Mouse (Mus musculus): ENCODE data around the gene Olfr698. TPM values are rescaled to one million over a fixed set of nuclear protein-coding genes. Genes with fewer than 3 reads are reported as not detected.
"Not testable (repeated sequence)": the region's sequence is repeated elsewhere in the genome, so short reads cannot be mapped to it uniquely, and the experiment has no call there.

The Olfr698 gene
- polyA plus RNA-seq (2015; fragmentation: Nextera tagmentation; extraction: Ambion mirVana): not detected in 2 replicates

- Histone ChIP-seq H3K36me3 (replicated peaks) (no peaks in the 10 kb centered on the region), H3K4me1 (replicated peaks) (no peaks in the 10 kb centered on the region), H3K27me3 (no peaks in the 10 kb centered on the region), H3K27ac (replicated peaks) (no peak within 1 kb of the TSS), H3K4me3 (replicated peaks) (no peak within 1 kb of the TSS), H3K9ac (no peak within 1 kb of the TSS), H3K9me3 (replicated peaks) (no peaks in the 10 kb centered on the region), H3K4me2 (no peak within 1 kb of the TSS)
- no peak for ATAC-seq (ENCODE audit: insufficient read depth)
Measured at GRCm38 (mm10) chr7:106755297-106755696, at the start of gene Olfr698. Olfr698 (minus strand) TSS chr7:106755397.

GRCm38 (mm10) chr7:106793098-106793497 is 37.9 kb upstream of the Olfr698 start, which contains the start of gene Olfr699:
Olfr699 (minus strand) TSS chr7:106793198.
- Histone ChIP-seq H3K4me3 (replicated peaks) (no peak within 1 kb of the TSS), H3K4me1 (replicated peaks) (no peaks in the 10 kb centered on the region), H3K9ac (no peak within 1 kb of the TSS), H3K27me3 (no peaks in the 10 kb centered on the region), H3K4me2 (no peak within 1 kb of the TSS), H3K9me3 (replicated peaks) (no peaks in the 10 kb centered on the region), H3K36me3 (replicated peaks) (no peaks in the 10 kb centered on the region), H3K27ac (replicated peaks) (no peak within 1 kb of the TSS)
- whole genome bisulfite sequencing (ENCODE audit: insufficient replicate concordance): 54% methylated on average over 1 of the region's 1 CpGs
- ATAC-seq (ENCODE audit: insufficient read depth): no peak

DNA sequence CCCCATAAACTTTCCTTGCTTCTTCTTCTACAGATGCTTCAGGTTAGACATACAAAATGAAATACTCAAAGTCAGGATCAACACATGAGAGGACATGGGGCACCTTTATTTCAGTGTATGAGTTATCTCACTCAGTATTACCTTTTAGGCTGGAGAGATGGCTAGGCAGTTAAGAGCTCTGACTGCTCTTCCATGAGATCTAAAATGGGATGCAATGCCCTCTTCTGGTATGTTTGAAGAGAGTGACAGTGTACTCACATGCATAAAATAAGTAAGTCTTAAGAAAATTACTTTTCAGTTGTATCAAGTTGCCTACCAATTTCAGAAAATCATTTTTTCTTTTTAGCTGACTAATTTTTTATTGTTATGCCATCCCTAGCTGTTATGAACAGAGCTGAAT is 33.1 kb upstream of the Olfr698 start:
- ATAC-seq (ENCODE audit: insufficient read depth): no peak
- no peaks in the 10 kb centered on the region for H3K9me3 ChIP-seq (replicated peaks)
- H3K4me1 ChIP-seq (replicated peaks): no peaks in the 10 kb centered on the region
- H3K4me2 ChIP-seq: no peak overlapping the region
- H3K27me3 ChIP-seq: no peaks in the 10 kb centered on the region
- no peaks in the 10 kb centered on the region for H3K36me3 ChIP-seq (replicated peaks)
- H3K4me3 ChIP-seq (replicated peaks): no peak overlapping the region
- H3K9ac ChIP-seq: no peak overlapping the region
- H3K27ac ChIP-seq (replicated peaks): no peak overlapping the region

DNA sequence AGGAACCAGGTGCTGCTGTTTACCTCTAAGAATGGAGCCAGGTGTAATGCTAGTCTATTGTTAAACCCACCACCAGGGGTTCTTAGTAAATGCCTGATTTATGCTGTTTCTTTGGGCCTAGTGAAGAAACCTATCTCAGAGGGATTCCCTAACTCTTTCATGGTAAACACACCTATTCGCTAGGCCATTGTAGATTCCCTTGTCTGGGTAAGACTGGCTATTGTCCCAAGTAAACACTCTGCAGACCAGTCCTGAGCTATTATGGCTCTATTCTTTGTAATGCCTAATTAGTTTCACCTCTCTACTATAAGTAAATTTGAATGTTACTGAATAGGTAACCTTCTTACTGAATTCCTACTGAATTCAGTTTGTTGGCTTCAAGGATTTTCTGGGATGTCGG is 5.8 kb upstream of the Olfr698 start:
- 78% methylated on average over 2 of the region's 2 CpGs for WGBS (ENCODE audit: insufficient replicate concordance)
- not testable (repeated sequence) for H3K4me1 ChIP-seq (replicated peaks); H3K9ac ChIP-seq; H3K27ac ChIP-seq (replicated peaks); H3K9me3 ChIP-seq (replicated peaks); H3K4me3 ChIP-seq (replicated peaks); H3K36me3 ChIP-seq (replicated peaks); H3K4me2 ChIP-seq; ATAC-seq (ENCODE audit: insufficient read depth); H3K27me3 ChIP-seq

- no peaks in the 10 kb centered on the region for H3K4me1 ChIP-seq (replicated peaks)
- H3K27me3 ChIP-seq: no peaks in the 10 kb centered on the region
- no peak overlapping the region for H3K9ac ChIP-seq
- 54% methylated on average over 2 of the region's 2 CpGs for WGBS (ENCODE audit: insufficient replicate concordance)
- no peak overlapping the region for H3K27ac ChIP-seq (replicated peaks)
- H3K4me3 ChIP-seq (replicated peaks): no peak overlapping the region
- H3K4me2 ChIP-seq: no peak overlapping the region
- ATAC-seq (ENCODE audit: insufficient read depth): no peak
- H3K9me3 ChIP-seq (replicated peaks): no peaks in the 10 kb centered on the region
- H3K36me3 ChIP-seq (replicated peaks): no peaks in the 10 kb centered on the region
Measured at GRCm38 (mm10) chr7:106758800-106759199, 3.6 kb upstream of the Olfr698 start.

DNA sequence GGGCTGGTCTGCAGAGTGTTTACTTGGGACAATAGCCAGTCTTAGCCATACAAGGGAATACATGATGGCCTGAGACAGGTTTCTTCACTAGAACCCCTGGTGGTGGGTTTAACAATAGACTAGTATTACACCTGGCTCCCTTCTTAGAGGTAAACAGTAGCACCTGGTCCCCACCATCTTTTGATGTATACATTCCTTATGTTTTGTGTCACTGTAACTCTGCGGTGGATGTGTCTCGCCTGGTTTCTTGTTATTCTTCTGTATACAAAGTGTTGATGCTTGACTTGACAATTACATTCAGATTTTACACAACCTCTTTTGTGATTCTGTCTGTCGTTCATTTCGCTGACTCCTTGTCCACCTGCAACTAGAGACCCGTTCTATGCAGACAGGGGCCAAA is 9.4 kb downstream of the Olfr698 start:
- H3K36me3 ChIP-seq (replicated peaks): no peaks in the 10 kb centered on the region
- H3K4me2 ChIP-seq: no peak overlapping the region
- H3K4me1 ChIP-seq (replicated peaks): no peaks in the 10 kb centered on the region
- no peaks in the 10 kb centered on the region for H3K27me3 ChIP-seq
- 72% methylated on average over 5 of the region's 5 CpGs for WGBS (ENCODE audit: insufficient replicate concordance)
- no peak overlapping the region for H3K4me3 ChIP-seq (replicated peaks)
- H3K27ac ChIP-seq (replicated peaks): no peak overlapping the region
- ATAC-seq (ENCODE audit: insufficient read depth): no peak
- no peaks in the 10 kb centered on the region for H3K9me3 ChIP-seq (replicated peaks)
- no peak overlapping the region for H3K9ac ChIP-seq

GRCm38 (mm10) chr7:106742343-106742742 is 12.9 kb downstream of the Olfr698 start, which contains the start of gene Olfr697:
Olfr697 (minus strand) TSS chr7:106742443.
- H3K27ac ChIP-seq (replicated peaks): no peak within 1 kb of the TSS
- no peaks in the 10 kb centered on the region for H3K27me3 ChIP-seq
- WGBS (ENCODE audit: insufficient replicate concordance): 69% methylated on average over 1 of the region's 1 CpGs
- H3K9me3 ChIP-seq (replicated peaks): no peaks in the 10 kb centered on the region
- H3K4me1 ChIP-seq (replicated peaks): no peaks in the 10 kb centered on the region
- H3K4me3 ChIP-seq (replicated peaks): no peak within 1 kb of the TSS
- ATAC-seq (ENCODE audit: insufficient read depth): no peak
- H3K36me3 ChIP-seq (replicated peaks): no peaks in the 10 kb centered on the region
- H3K4me2 ChIP-seq: no peak within 1 kb of the TSS
- no peak within 1 kb of the TSS for H3K9ac ChIP-seq

- H3K36me3 ChIP-seq (replicated peaks): no peaks in the 10 kb centered on the region
- H3K27me3 ChIP-seq: no peaks in the 10 kb centered on the region
- H3K27ac ChIP-seq (replicated peaks): no peak overlapping the region
- no peaks in the 10 kb centered on the region for H3K4me1 ChIP-seq (replicated peaks)
- no peak overlapping the region for H3K4me3 ChIP-seq (replicated peaks)
- no peak for ATAC-seq (ENCODE audit: insufficient read depth)
- no peaks in the 10 kb centered on the region for H3K9me3 ChIP-seq (replicated peaks)
- H3K9ac ChIP-seq: no peak overlapping the region
- no peak overlapping the region for H3K4me2 ChIP-seq
Measured at GRCm38 (mm10) chr7:106737028-106737427, 18.2 kb downstream of the Olfr698 start.

- H3K27me3 ChIP-seq: no peaks in the 10 kb centered on the region
- ATAC-seq (ENCODE audit: insufficient read depth): no peak
- H3K4me1 ChIP-seq (replicated peaks): no peaks in the 10 kb centered on the region
- no peaks in the 10 kb centered on the region for H3K9me3 ChIP-seq (replicated peaks)
- WGBS (ENCODE audit: insufficient replicate concordance): 51% methylated on average over 2 of the region's 2 CpGs
- H3K4me3 ChIP-seq (replicated peaks): no peak overlapping the region
- H3K27ac ChIP-seq (replicated peaks): no peak overlapping the region
- H3K36me3 ChIP-seq (replicated peaks): no peaks in the 10 kb centered on the region
- H3K9ac ChIP-seq: no peak overlapping the region
- no peak overlapping the region for H3K4me2 ChIP-seq
Measured at GRCm38 (mm10) chr7:106733717-106734116, 21.5 kb downstream of the Olfr698 start.

GRCm38 (mm10) chr7:106725654-106726053 is 29.5 kb downstream of the Olfr698 start:
- not testable (repeated sequence) for H3K36me3 ChIP-seq (replicated peaks); H3K9ac ChIP-seq; H3K27ac ChIP-seq (replicated peaks); H3K4me1 ChIP-seq (replicated peaks); ATAC-seq (ENCODE audit: insufficient read depth); H3K4me2 ChIP-seq; H3K9me3 ChIP-seq (replicated peaks); H3K4me3 ChIP-seq (replicated peaks); H3K27me3 ChIP-seq
- 35% methylated on average over 2 of the region's 2 CpGs for WGBS (ENCODE audit: insufficient replicate concordance)

DNA sequence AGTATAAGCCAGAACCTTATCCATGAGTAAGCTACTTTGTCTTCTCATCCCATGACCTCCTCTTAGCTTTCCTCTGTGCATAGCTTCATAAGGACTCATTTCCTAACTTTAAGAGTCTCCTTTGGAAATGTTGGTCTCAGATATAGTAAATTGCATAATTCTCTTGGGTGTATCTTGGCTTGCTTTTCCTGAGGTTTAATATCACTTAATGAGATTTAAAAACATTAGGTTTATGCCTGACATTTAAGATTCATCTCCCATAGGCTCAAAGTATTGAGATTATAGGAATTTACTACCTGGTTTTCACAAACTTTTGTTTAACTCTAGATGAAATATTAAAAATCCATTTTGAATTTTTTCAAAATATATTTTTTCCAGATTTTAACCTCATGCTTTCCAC is 38.9 kb downstream of the Olfr698 start, which contains the start of gene Olfr695:
Gene Olfr695 (minus strand): TSS at position 101 of the 400 bp plus-strand sequence.
- no peak for ATAC-seq (ENCODE audit: insufficient read depth)
- H3K27ac ChIP-seq (replicated peaks): no peak within 1 kb of the TSS

DNA sequence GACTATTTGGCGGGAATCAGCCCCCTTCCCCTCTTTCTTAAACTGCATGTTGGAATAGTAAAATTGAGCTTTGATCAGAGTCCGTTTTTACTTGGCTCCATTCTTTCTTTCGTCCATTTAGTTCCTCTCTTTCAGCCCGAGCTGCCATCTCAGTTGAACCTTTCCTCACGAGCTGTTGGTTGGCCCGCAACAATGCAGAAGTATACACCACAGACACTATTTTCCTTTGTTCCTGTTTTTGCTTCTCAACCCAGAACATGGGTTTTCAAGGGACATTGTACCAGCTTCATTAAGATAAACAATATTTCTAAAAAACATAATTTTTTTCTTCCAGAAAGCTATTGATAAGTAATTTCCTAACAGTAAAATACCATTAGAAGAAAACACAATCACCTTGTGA is 43.7 kb downstream of the Olfr698 start:
- H3K9ac ChIP-seq: no peak overlapping the region
- H3K4me2 ChIP-seq: no peak overlapping the region
- H3K27ac ChIP-seq (replicated peaks): no peak overlapping the region
- no peak for ATAC-seq (ENCODE audit: insufficient read depth)
- no peaks in the 10 kb centered on the region for H3K27me3 ChIP-seq
- no peak overlapping the region for H3K4me3 ChIP-seq (replicated peaks)
- WGBS (ENCODE audit: insufficient replicate concordance): 44% methylated on average over 6 of the region's 6 CpGs
- H3K36me3 ChIP-seq (replicated peaks): no peaks in the 10 kb centered on the region
- H3K4me1 ChIP-seq (replicated peaks): no peaks in the 10 kb centered on the region
- no peaks in the 10 kb centered on the region for H3K9me3 ChIP-seq (replicated peaks)

More for the DNA sequence above, 38.9 kb downstream of the Olfr698 start, which contains the start of gene Olfr695:
- H3K4me3 ChIP-seq (replicated peaks): no peak within 1 kb of the TSS
- no peaks in the 10 kb centered on the region for H3K9me3 ChIP-seq (replicated peaks)
- H3K36me3 ChIP-seq (replicated peaks): no peaks in the 10 kb centered on the region
- no peak within 1 kb of the TSS for H3K9ac ChIP-seq
- no peaks in the 10 kb centered on the region for H3K4me1 ChIP-seq (replicated peaks)
- no peaks in the 10 kb centered on the region for H3K27me3 ChIP-seq
- no peak within 1 kb of the TSS for H3K4me2 ChIP-seq

Data from liver, embryonic 15.5 days (tissue).